Mouse (Mus musculus): ENCODE results near the gene Myom1. TPM values are rescaled to one million over a fixed set of nuclear protein-coding genes. Genes with fewer than 3 reads are reported as not detected.

Gene Myom1
- polyA plus RNA-seq, 1 experiment from 2014 or later, result 18.5 TPM

GRCm38 (mm10) chr17:71120626-71121025 is 118.2 kb downstream of the Myom1 start:
- Histone ChIP-seq H3K27me3 (replicated peaks; ENCODE audit: control insufficient read depth, insufficient read depth, low read length) (no peaks in the 10 kb centered on the region), H3K36me3 (ENCODE audit: control insufficient read depth, insufficient read depth, low read length) (no peaks in the 10 kb centered on the region), H3K4me1 (replicated peaks; ENCODE audit: control insufficient read depth, insufficient read depth, low read length) (peaks cover 9% of the 10 kb centered on the region; the same call in 1 of the 2 replicates), H3K27ac (ENCODE audit: low read depth) (no peak overlapping the region), H3K9ac (ENCODE audit: low read length) (no peak overlapping the region), H3K4me3 (ENCODE audit: low read depth, low read length) (no peak overlapping the region), H3K9me3 (ENCODE audit: control insufficient read depth, low read length) (no peaks in the 10 kb centered on the region), H3K4me2 (ENCODE audit: low read length) (no peak overlapping the region)
- 31% methylated on average over 4 of the region's 6 CpGs for WGBS
- DNase-seq (ENCODE audit: low spot score) (no peak), ATAC-seq (replicated peaks; ENCODE audit: low FRiP score, low TSS enrichment, low read depth) (no peak)

DNA sequence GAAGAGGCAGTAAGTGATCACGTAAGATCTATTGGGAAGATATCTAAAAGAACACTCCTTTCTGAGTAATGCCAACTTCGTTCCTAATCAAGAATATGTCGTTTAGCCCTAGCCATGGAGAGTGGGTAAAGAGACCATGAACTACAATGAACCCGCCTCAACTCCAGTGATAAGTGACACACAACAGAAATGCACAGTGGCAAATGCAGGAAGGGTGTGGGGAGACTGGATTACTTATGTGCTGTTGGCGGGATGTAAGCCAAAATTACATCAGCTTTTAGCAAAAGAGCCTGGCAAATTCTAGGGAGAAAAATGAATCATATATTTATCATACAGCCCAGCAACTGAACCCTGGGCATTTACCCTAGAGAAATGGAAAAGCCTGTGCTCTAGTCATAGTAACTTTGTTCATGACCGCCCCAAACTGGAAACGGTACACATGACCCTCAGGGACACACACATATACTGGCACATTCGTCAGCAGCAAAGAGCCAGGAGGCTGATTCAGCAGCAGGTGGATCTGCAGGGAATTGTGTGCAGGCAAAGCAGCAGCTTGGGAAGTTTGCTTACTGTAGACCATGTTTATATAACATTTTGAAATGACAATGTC is 121.7 kb downstream of the Myom1 start:
- no peaks in the 10 kb centered on the region for H3K9me3 ChIP-seq (ENCODE audit: control insufficient read depth, low read length)
- H3K36me3 ChIP-seq (ENCODE audit: control insufficient read depth, insufficient read depth, low read length), result no peaks in the 10 kb centered on the region
- ATAC-seq (replicated peaks; ENCODE audit: low FRiP score, low TSS enrichment, low read depth), result no peak
- H3K9ac ChIP-seq (ENCODE audit: low read length), result no peak overlapping the region
- peaks cover 12% of the 10 kb centered on the region; the same call in 1 of the 2 replicates for H3K4me1 ChIP-seq (replicated peaks; ENCODE audit: control insufficient read depth, insufficient read depth, low read length)
- H3K4me2 ChIP-seq (ENCODE audit: low read length), result no peak overlapping the region
- no peaks in the 10 kb centered on the region; the same call in 1 of the 2 replicates for H3K27me3 ChIP-seq (replicated peaks; ENCODE audit: control insufficient read depth, insufficient read depth, low read length)
- 81% methylated on average over 8 of the region's 8 CpGs for WGBS
- H3K27ac ChIP-seq (ENCODE audit: low read depth), result no peak overlapping the region
- H3K4me3 ChIP-seq (ENCODE audit: low read depth, low read length), result no peak overlapping the region
- DNase-seq (ENCODE audit: low spot score), result no peak

DNA sequence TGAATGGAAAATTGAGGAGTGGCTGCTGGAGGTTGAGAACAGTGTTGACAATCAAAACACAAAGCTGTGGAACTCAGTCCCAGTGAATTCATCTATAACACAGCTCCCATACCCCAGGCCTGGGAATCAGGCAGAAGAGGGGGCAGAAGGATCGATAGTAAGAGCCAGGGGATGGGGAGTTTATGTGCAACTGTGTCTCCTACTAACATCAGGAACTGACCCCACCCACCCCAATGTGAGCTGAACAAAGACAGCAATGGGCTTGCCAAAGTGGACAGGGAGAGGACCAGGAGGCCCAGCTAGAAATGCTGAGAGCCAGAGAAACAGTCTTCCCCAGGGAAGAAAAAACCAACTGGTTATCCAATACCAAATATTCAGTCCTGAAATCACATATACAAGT is 122.2 kb downstream of the Myom1 start:
- Histone ChIP-seq H3K9ac (ENCODE audit: low read length) (no peak overlapping the region), H3K27ac (ENCODE audit: low read depth) (no peak overlapping the region), H3K27me3 (replicated peaks; ENCODE audit: control insufficient read depth, insufficient read depth, low read length) (no peaks in the 10 kb centered on the region; the same call in 1 of the 2 replicates), H3K36me3 (ENCODE audit: control insufficient read depth, insufficient read depth, low read length) (no peaks in the 10 kb centered on the region), H3K4me2 (ENCODE audit: low read length) (no peak overlapping the region), H3K4me1 (replicated peaks; ENCODE audit: control insufficient read depth, insufficient read depth, low read length) (peaks cover 12% of the 10 kb centered on the region; the same call in 1 of the 2 replicates), H3K9me3 (ENCODE audit: control insufficient read depth, low read length) (no peaks in the 10 kb centered on the region), H3K4me3 (ENCODE audit: low read depth, low read length) (no peak overlapping the region)
- DNase-seq (ENCODE audit: low spot score) (no peak), ATAC-seq (replicated peaks; ENCODE audit: low FRiP score, low TSS enrichment, low read depth) (no peak)
- WGBS, result 82% methylated on average over 1 of the region's 1 CpGs

GRCm38 (mm10) chr17:71125519-71125918 is 123.1 kb downstream of the Myom1 start:
- Histone ChIP-seq H3K4me1 (replicated peaks; ENCODE audit: control insufficient read depth, insufficient read depth, low read length) (peaks cover 18% of the 10 kb centered on the region; the same call in 1 of the 2 replicates), H3K36me3 (ENCODE audit: control insufficient read depth, insufficient read depth, low read length) (no peaks in the 10 kb centered on the region), H3K9ac (ENCODE audit: low read length) (no peak overlapping the region), H3K27me3 (replicated peaks; ENCODE audit: control insufficient read depth, insufficient read depth, low read length) (no peaks in the 10 kb centered on the region; the same call in 1 of the 2 replicates), H3K27ac (ENCODE audit: low read depth) (no peak overlapping the region), H3K4me2 (ENCODE audit: low read length) (no peak overlapping the region), H3K9me3 (ENCODE audit: control insufficient read depth, low read length) (no peaks in the 10 kb centered on the region), H3K4me3 (ENCODE audit: low read depth, low read length) (no peak overlapping the region)
- peak; percentile 51 for DNase-seq (ENCODE audit: low spot score)
- WGBS, result 40% methylated on average over 12 of the region's 12 CpGs
- no peak for ATAC-seq (replicated peaks; ENCODE audit: low FRiP score, low TSS enrichment, low read depth)

GRCm38 (mm10) chr17:71126001-71126400 is 123.6 kb downstream of the Myom1 start:
- H3K4me2 ChIP-seq (ENCODE audit: low read length), result no peak overlapping the region
- H3K36me3 ChIP-seq (ENCODE audit: control insufficient read depth, insufficient read depth, low read length), result no peaks in the 10 kb centered on the region
- H3K4me3 ChIP-seq (ENCODE audit: low read depth, low read length), result no peak overlapping the region
- no peaks in the 10 kb centered on the region; the same call in 1 of the 2 replicates for H3K27me3 ChIP-seq (replicated peaks; ENCODE audit: control insufficient read depth, insufficient read depth, low read length)
- DNase-seq (ENCODE audit: low spot score) (no peak), ATAC-seq (replicated peaks; ENCODE audit: low FRiP score, low TSS enrichment, low read depth) (no peak)
- H3K9ac ChIP-seq (ENCODE audit: low read length), result no peak overlapping the region
- H3K4me1 ChIP-seq (replicated peaks; ENCODE audit: control insufficient read depth, insufficient read depth, low read length), result peaks cover 16% of the 10 kb centered on the region; the same call in 1 of the 2 replicates
- no peak overlapping the region for H3K27ac ChIP-seq (ENCODE audit: low read depth)
- WGBS, result 74% methylated on average over 12 of the region's 12 CpGs
- H3K9me3 ChIP-seq (ENCODE audit: control insufficient read depth, low read length), result no peaks in the 10 kb centered on the region

DNA sequence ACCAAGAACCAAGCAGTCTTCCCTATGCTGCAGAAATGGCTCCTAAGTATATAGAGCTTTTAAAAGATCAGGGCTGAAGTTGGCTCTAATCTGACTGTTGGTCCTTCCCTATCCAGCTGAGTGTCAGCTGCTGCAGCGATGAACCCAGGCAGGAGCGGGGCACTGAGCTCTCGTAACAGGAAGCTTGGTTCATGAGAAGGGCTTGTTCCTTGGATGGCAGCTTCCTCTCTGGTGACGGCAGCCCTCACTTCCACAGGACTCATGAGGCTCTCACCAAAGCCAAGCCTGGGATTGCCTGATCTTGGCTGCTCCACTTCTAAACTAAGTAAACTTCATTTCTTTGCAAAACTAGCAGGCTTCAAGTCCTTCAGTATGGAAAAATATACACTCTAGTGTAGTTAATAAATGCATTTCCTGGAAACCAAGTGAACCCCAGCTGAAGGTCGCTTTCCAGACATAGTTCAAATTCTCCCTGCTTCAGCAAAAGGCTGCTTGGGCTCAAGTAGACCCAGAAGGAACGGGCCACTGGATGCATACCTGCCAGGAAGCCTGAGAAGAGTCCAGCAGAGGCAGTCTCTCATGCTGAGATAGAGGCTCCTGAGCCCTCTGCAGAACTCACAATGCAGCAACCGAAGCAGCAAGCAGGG is 125.2 kb downstream of the Myom1 start:
- no peaks in the 10 kb centered on the region for H3K9me3 ChIP-seq (ENCODE audit: control insufficient read depth, low read length)
- H3K9ac ChIP-seq (ENCODE audit: low read length), result no peak overlapping the region
- peaks cover 14% of the 10 kb centered on the region; the same call in 1 of the 2 replicates for H3K4me1 ChIP-seq (replicated peaks; ENCODE audit: control insufficient read depth, insufficient read depth, low read length)
- DNase-seq (ENCODE audit: low spot score) (peak; percentile 47), ATAC-seq (replicated peaks; ENCODE audit: low FRiP score, low TSS enrichment, low read depth) (no peak)
- WGBS, result 69% methylated on average over 7 of the region's 7 CpGs
- H3K4me3 ChIP-seq (ENCODE audit: low read depth, low read length), result no peak overlapping the region
- no peaks in the 10 kb centered on the region for H3K36me3 ChIP-seq (ENCODE audit: control insufficient read depth, insufficient read depth, low read length)
- peak overlapping the region; percentile 35; the same call in 1 of the 2 replicates for H3K27ac ChIP-seq (ENCODE audit: low read depth)
- no peaks in the 10 kb centered on the region; the same call in 1 of the 2 replicates for H3K27me3 ChIP-seq (replicated peaks; ENCODE audit: control insufficient read depth, insufficient read depth, low read length)
- no peak overlapping the region for H3K4me2 ChIP-seq (ENCODE audit: low read length)

DNA sequence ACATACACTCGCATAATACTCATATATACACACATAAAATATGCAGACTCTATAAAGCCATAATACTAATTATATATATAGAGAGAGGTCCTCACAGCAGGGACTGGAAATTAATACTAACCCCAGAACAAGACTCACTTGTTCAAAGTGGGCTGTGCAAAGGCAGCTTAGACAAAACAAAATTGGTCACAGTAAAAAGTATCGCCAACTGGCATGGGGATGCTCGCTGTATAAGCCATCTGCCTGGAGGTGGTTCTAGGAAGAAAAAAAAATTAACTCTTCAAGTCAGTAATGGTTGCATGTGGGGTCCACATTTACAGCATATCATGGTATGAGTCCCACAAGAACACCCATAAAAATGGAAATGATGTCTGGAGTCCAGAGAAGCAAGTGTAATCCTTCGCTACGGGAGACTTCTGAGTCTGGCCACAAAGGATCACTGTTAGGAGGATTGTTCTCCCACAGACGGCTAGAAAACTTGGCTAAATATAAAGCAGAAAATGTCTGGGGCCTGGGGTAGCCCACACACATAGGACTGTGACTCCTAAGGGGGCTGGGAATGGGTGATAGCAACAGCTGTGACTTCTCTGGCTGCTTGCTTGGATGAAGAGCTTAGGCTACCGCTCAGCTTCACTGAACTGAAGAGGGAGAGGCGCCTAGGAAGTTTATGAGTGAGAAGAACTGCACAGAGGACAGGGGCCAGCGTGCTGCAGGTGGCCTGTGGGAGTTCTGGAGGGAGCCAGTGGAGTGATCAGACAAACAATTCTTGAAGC is 127.2 kb downstream of the Myom1 start:
- WGBS, result 45% methylated on average over 9 of the region's 9 CpGs
- Histone ChIP-seq H3K9ac (ENCODE audit: low read length) (no peak overlapping the region), H3K36me3 (ENCODE audit: control insufficient read depth, insufficient read depth, low read length) (no peaks in the 10 kb centered on the region), H3K9me3 (ENCODE audit: control insufficient read depth, low read length) (no peaks in the 10 kb centered on the region), H3K4me3 (ENCODE audit: low read depth, low read length) (no peak overlapping the region), H3K4me2 (ENCODE audit: low read length) (no peak overlapping the region), H3K27ac (ENCODE audit: low read depth) (peak overlapping the region; percentile 2; the same call in 1 of the 2 replicates), H3K27me3 (replicated peaks; ENCODE audit: control insufficient read depth, insufficient read depth, low read length) (no peaks in the 10 kb centered on the region; the same call in 1 of the 2 replicates), H3K4me1 (replicated peaks; ENCODE audit: control insufficient read depth, insufficient read depth, low read length) (peaks cover 14% of the 10 kb centered on the region; the same call in 1 of the 2 replicates)
- ATAC-seq (replicated peaks; ENCODE audit: low FRiP score, low TSS enrichment, low read depth), result 0 out of 2 replicates have a peak, but pooled peaks have one; percentile 51
- no peak for DNase-seq (ENCODE audit: low spot score)

DNA sequence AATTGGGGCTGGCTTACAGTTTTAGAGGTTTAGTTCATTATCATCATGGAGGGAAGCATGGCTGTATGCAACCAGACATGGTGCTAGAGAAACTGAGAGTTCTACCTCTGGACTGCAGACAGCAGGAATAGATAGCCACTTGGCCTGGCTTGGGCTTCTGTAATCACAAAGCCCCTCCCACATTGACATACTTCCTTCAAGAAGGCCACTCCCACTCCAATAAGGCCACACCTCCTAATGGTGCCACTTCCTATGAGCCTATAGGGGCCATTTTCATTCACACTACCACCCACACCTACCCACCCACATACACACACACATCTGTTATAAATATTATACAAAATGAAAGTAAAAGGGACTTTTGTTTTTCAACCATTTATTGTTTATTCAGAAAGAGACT is 129.8 kb downstream of the Myom1 start:
- Histone ChIP-seq H3K4me1 (replicated peaks; ENCODE audit: control insufficient read depth, insufficient read depth, low read length) (peaks cover 12% of the 10 kb centered on the region), H3K9ac (ENCODE audit: low read length) (no peak overlapping the region), H3K4me2 (ENCODE audit: low read length) (no peak overlapping the region), H3K36me3 (ENCODE audit: control insufficient read depth, insufficient read depth, low read length) (no peaks in the 10 kb centered on the region), H3K4me3 (ENCODE audit: low read depth, low read length) (no peak overlapping the region), H3K27ac (ENCODE audit: low read depth) (no peak overlapping the region), H3K27me3 (replicated peaks; ENCODE audit: control insufficient read depth, insufficient read depth, low read length) (no peaks in the 10 kb centered on the region), H3K9me3 (ENCODE audit: control insufficient read depth, low read length) (no peaks in the 10 kb centered on the region)
- no peak for ATAC-seq (replicated peaks; ENCODE audit: low FRiP score, low TSS enrichment, low read depth)
- DNase-seq (ENCODE audit: low spot score), result peak; percentile 45
